Mouse (Mus musculus) limb, embryonic 11.5 days (tissue): ENCODE measurements around the gene Icos. TPM values are rescaled to one million over a fixed set of nuclear protein-coding genes. Genes with fewer than 3 reads are reported as not detected.

ENCODE experiments used
- ATAC-seq: fragments of 200-750 bp; cut with Nextera tagmentation; 2 replicates; pipeline ENCODE4 v1.8.0; 2017; ENCODE audit warnings: low read depth; ENCODE audit not compliant: insufficient number of reproducible peaks, low FRiP score, low TSS enrichment
- DNase-seq: peaks from one replicate; pipeline ENCODE4 v3.0.0-alpha.2; 2015; ENCODE audit warnings: low spot score
- H3K27ac ChIP-seq: fragments of 300-500 bp; sonication (generic); replicated peaks from 2 replicates; pipeline ENCODE4 v1.5.1; 2014; ENCODE audit warnings: low read depth, mild to moderate bottlenecking, low read length
- H3K27me3 ChIP-seq: fragments of 300-500 bp; sonication (generic); 2 replicates; pipeline ENCODE4 v1.6.1; 2014; ENCODE audit warnings: mild to moderate bottlenecking, low read length, mixed read lengths; ENCODE audit not compliant: control insufficient read depth, insufficient read depth
- H3K36me3 ChIP-seq: fragments of 300-500 bp; sonication (generic); 2 replicates; pipeline ENCODE4 v1.6.1; 2014; ENCODE audit warnings: mild to moderate bottlenecking, low read length, moderate library complexity, mixed read lengths; ENCODE audit not compliant: control insufficient read depth, insufficient read depth
- H3K4me1 ChIP-seq: fragments of 300-500 bp; sonication (generic); 2 replicates; pipeline ENCODE4 v1.6.1; 2014; ENCODE audit warnings: low read length, mixed read lengths; ENCODE audit not compliant: control insufficient read depth, insufficient read depth
- H3K4me2 ChIP-seq: fragments of 300-500 bp; sonication (generic); 2 replicates; pipeline ENCODE4 v1.6.1; 2014; ENCODE audit warnings: low read depth, mild to moderate bottlenecking, moderate library complexity; ENCODE audit not compliant: severe bottlenecking
- H3K4me3 ChIP-seq: fragments of 300-500 bp; sonication (generic); 2 replicates; pipeline ENCODE4 v1.5.1; 2014; ENCODE audit warnings: low read depth, low read length
- H3K9ac ChIP-seq: fragments of 300-500 bp; sonication (generic); 2 replicates; pipeline ENCODE4 v1.6.1; 2014; ENCODE audit warnings: mild to moderate bottlenecking, low read length
- H3K9me3 ChIP-seq: fragments of 300-500 bp; sonication (generic); 2 replicates; pipeline ENCODE4 v1.6.1; 2016; ENCODE audit warnings: low read length; ENCODE audit not compliant: control insufficient read depth
- WGBS: fragments of 180-500 bp; shearing (Covaris S2); extraction: QIAGEN DNeasy Blood & Tissue Kit; methylation state at CpG from one replicate; pipeline ENCODE4 v1.1.7; 2014; 5-methylcytosine and 5-hydroxymethylcytosine counted together
- polyA plus RNA-seq: library from polyadenylated mRNA; unstranded; fragments of >200 nt; fragmentation: Nextera tagmentation; extraction: Ambion mirVana; gene quantifications from 2 replicates; pipeline ENCODE4 v1.2.1, GENCODE M21; 2014

Gene Icos
- polyA plus RNA-seq, 1 experiment from 2014 or later: 0.07 TPM

GRCm38 (mm10) chr1:60940620-60941019 is 37.1 kb upstream of the Icos start:
- ATAC-seq: no peak
- Histone ChIP-seq H3K9me3 (no peaks in the 10 kb centered on the region), H3K4me3 (no peak overlapping the region), H3K36me3 (no peaks in the 10 kb centered on the region), H3K27me3 (no peaks in the 10 kb centered on the region), H3K4me1 (0 out of 2 replicates have a peak, but pooled peaks cover 3% of the 10 kb centered on the region), H3K27ac (no peak overlapping the region), H3K4me2 (no peak overlapping the region), H3K9ac (no peak overlapping the region)
- no peak for DNase-seq
- WGBS: 91% methylated on average over 1 of the region's 1 CpGs

GRCm38 (mm10) chr1:60941056-60942048 is 36.4 kb upstream of the Icos start:
- WGBS: 91% methylated on average over 5 of the region's 5 CpGs
- no peak overlapping the region for H3K4me2 ChIP-seq
- no peaks in the 10 kb centered on the region for H3K9me3 ChIP-seq
- H3K36me3 ChIP-seq: no peaks in the 10 kb centered on the region
- no peaks in the 10 kb centered on the region for H3K27me3 ChIP-seq
- no peak overlapping the region for H3K9ac ChIP-seq
- DNase-seq (no peak), ATAC-seq (no peak)
- 0 out of 2 replicates have a peak, but pooled peaks cover under 1% of the 10 kb centered on the region for H3K4me1 ChIP-seq
- no peak overlapping the region for H3K27ac ChIP-seq
- no peak overlapping the region for H3K4me3 ChIP-seq

GRCm38 (mm10) chr1:60942921-60943320 is 34.8 kb upstream of the Icos start:
- 85% methylated on average over 2 of the region's 2 CpGs for WGBS
- no peaks in the 10 kb centered on the region for H3K9me3 ChIP-seq
- no peak for DNase-seq
- H3K27ac ChIP-seq: no peak overlapping the region
- no peak overlapping the region for H3K4me3 ChIP-seq
- no peak overlapping the region for H3K4me2 ChIP-seq
- no peaks in the 10 kb centered on the region for H3K27me3 ChIP-seq
- H3K9ac ChIP-seq: no peak overlapping the region
- no peaks in the 10 kb centered on the region for H3K4me1 ChIP-seq
- ATAC-seq: no peak
- no peaks in the 10 kb centered on the region for H3K36me3 ChIP-seq

- no peak overlapping the region for H3K4me2 ChIP-seq
- H3K27ac ChIP-seq: no peak overlapping the region
- no peaks in the 10 kb centered on the region for H3K36me3 ChIP-seq
- 89% methylated on average over 8 of the region's 8 CpGs for WGBS
- no peak for DNase-seq
- no peak overlapping the region for H3K4me3 ChIP-seq
- no peaks in the 10 kb centered on the region for H3K27me3 ChIP-seq
- ATAC-seq: no peak
- H3K4me1 ChIP-seq: no peaks in the 10 kb centered on the region
- no peaks in the 10 kb centered on the region for H3K9me3 ChIP-seq
- no peak overlapping the region for H3K9ac ChIP-seq
Observed at GRCm38 (mm10) chr1:60945633-60946401, 31.9 kb upstream of the Icos start.

- Histone ChIP-seq H3K4me2 (no peak overlapping the region), H3K9ac (no peak overlapping the region), H3K4me3 (no peak overlapping the region), H3K27me3 (no peaks in the 10 kb centered on the region), H3K4me1 (no peaks in the 10 kb centered on the region), H3K9me3 (no peaks in the 10 kb centered on the region), H3K27ac (no peak overlapping the region), H3K36me3 (no peaks in the 10 kb centered on the region)
- no peak for DNase-seq
- 87% methylated on average over 6 of the region's 6 CpGs for WGBS
- ATAC-seq: no peak
Observed at GRCm38 (mm10) chr1:60948112-60948511, 29.6 kb upstream of the Icos start.

- Histone ChIP-seq H3K9me3 (no peaks in the 10 kb centered on the region), H3K4me1 (no peaks in the 10 kb centered on the region), H3K4me3 (no peak overlapping the region), H3K36me3 (no peaks in the 10 kb centered on the region), H3K27ac (no peak overlapping the region), H3K27me3 (no peaks in the 10 kb centered on the region), H3K4me2 (no peak overlapping the region), H3K9ac (no peak overlapping the region)
- WGBS: 81% methylated on average over 7 of the region's 7 CpGs
- DNase-seq: no peak
- no peak for ATAC-seq
Observed at GRCm38 (mm10) chr1:60952958-60953357, 24.8 kb upstream of the Icos start.

- Histone ChIP-seq H3K4me1 (no peaks in the 10 kb centered on the region), H3K27ac (no peak overlapping the region), H3K36me3 (no peaks in the 10 kb centered on the region), H3K4me2 (no peak overlapping the region), H3K9me3 (no peaks in the 10 kb centered on the region), H3K27me3 (no peaks in the 10 kb centered on the region), H3K4me3 (no peak overlapping the region), H3K9ac (no peak overlapping the region)
- ATAC-seq (no peak), DNase-seq (no peak)
- 94% methylated on average over 7 of the region's 7 CpGs for WGBS
Observed at GRCm38 (mm10) chr1:60953686-60954085, 24.0 kb upstream of the Icos start.

- no peak overlapping the region for H3K4me3 ChIP-seq
Observed at GRCm38 (mm10) chr1:60954759-60955158, 23.0 kb upstream of the Icos start.

More at GRCm38 (mm10) chr1:60954759-60955158, 23.0 kb upstream of the Icos start:
- Histone ChIP-seq H3K36me3 (no peaks in the 10 kb centered on the region), H3K27ac (no peak overlapping the region), H3K27me3 (no peaks in the 10 kb centered on the region), H3K9me3 (no peaks in the 10 kb centered on the region), H3K4me2 (no peak overlapping the region), H3K9ac (no peak overlapping the region), H3K4me1 (no peaks in the 10 kb centered on the region)
- no peak for ATAC-seq
- no peak for DNase-seq
- 82% methylated on average over 2 of the region's 2 CpGs for WGBS
